Mouse (Mus musculus) liver, adult 2 months (tissue): ENCODE data around the gene Mbnl3.

ENCODE experiments used
- CTCF ChIP-seq: fragments of 200-500 bp; IDR thresholded peaks from 2 replicates; pipeline ENCODE4 v1.5.1; 2011; ENCODE audit warnings: low read depth, low read length, control low read depth
- POLR2A ChIP-seq: fragments of 200-500 bp; IDR thresholded peaks from 2 replicates; pipeline ENCODE4 v1.6.1; 2011; ENCODE audit warnings: low read length, control low read depth; ENCODE audit not compliant: insufficient read depth; ENCODE audit errors: extremely low read depth

DNA sequence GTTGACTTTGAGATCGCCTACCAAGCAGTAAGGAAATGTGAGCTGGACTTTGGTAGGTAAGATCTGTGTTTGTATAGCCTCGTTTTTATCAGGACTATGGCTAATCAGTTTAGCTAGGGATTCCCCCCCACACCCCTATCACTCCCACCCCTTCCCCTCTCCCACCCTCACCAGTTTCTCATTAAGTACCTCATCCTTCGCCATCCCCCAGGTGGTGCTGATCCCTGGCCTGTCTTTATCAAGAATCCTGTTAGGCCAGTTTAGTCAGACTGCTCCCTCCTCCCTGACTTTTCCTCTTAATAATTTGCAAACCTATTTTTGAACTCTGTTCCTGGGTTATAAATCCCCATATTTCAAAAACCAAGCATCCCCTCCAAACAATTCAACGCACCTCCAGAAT lies 103.6 kb downstream of the Mbnl3 start:
- no peak for TF ChIP-seq POLR2A
- no peak for TF ChIP-seq CTCF
